Comparison of ENCODE assay signal across 19 mouse cellular contexts in genomic region chr4:99662431-99662830, GRCm38 (mm10). TPM values are rescaled to one million over a fixed set of nuclear protein-coding genes. Genes with fewer than 3 reads are reported as not detected.
DNase-seq lines count a peak whose midpoint lies in the region; ATAC-seq and TF ChIP-seq lines count a peak whose summit lies in the region.
"Had no signal": no experiment of that assay in that cellular context is flagged by ENCODE, and none has a peak within 500 bp of the region (broad histone marks: within the 10 kb centered on the region; RNA-seq: fewer than 3 reads in every experiment).

No protein-coding gene starts in this region.

- intact Hi-C loops in heart, postnatal 25 days (cut with DNase I), result loop anchor here (5.0 kb wide), 1 partner anchor 105 kb away; no protein-coding TSS in a partner anchor

- no peaks in the 10 kb centered on the region for H3K9me3 ChIP-seq in heart, embryonic 10.5 days
- no peaks in the 10 kb centered on the region for H3K9me3 ChIP-seq in limb, embryonic 11.5 days (ENCODE audit: control insufficient read depth, low read length)
- H3K9me3 ChIP-seq in limb, embryonic 10.5 days (replicated peaks), result no peaks in the 10 kb centered on the region
- H3K9me3 ChIP-seq in E14TG2a.4 (ENCODE audit: low read length), result no peaks in the 10 kb centered on the region
- no peaks in the 10 kb centered on the region for H3K9me3 ChIP-seq in ES-E14 (ENCODE audit: control insufficient read depth, insufficient read depth, low read depth, low read length)
- H3K9me3 ChIP-seq: embryonic facial prominence, embryonic 15.5 days; forebrain, embryonic 10.5 days; hindbrain, embryonic 13.5 days had no signal

- peaks cover 82% of the 10 kb centered on the region for H3K27me3 ChIP-seq in heart, embryonic 10.5 days (ENCODE audit: insufficient read depth, poor library complexity, severe bottlenecking)
- peaks cover 55% of the 10 kb centered on the region for H3K27me3 ChIP-seq in limb, embryonic 11.5 days (ENCODE audit: control insufficient read depth, insufficient read depth, low read length)
- H3K27me3 ChIP-seq in limb, embryonic 10.5 days (ENCODE audit: low read depth, poor library complexity, severe bottlenecking), result peaks cover 96% of the 10 kb centered on the region
- H3K27me3 ChIP-seq in E14TG2a.4 (ENCODE audit: insufficient read depth, low read length), result peaks cover 39% of the 10 kb centered on the region

- 0 out of 2 replicates have a peak overlapping the region, but pooled peaks have one; percentile 29 for H3K4me3 ChIP-seq in heart, embryonic 10.5 days
- 0 out of 2 replicates have a peak overlapping the region, but pooled peaks have one; percentile 5 for H3K4me3 ChIP-seq in limb, embryonic 11.5 days (ENCODE audit: low read depth, low read length)
- no peak overlapping the region for H3K4me3 ChIP-seq in limb, embryonic 10.5 days
- peak overlapping the region; percentile 69 for H3K4me3 ChIP-seq in E14TG2a.4 (replicated peaks; ENCODE audit: low read length)
- H3K4me3 ChIP-seq in ES-E14 (ENCODE audit: insufficient read depth in 1 of 2, low read depth in 1 of 2, low read length in 2 of 2, poor library complexity in 1 of 2, severe bottlenecking in 1 of 2), result peak overlapping the region in 1 of 2 experiments; percentile 43; a peak in 1 of 4 replicates
- H3K4me3 ChIP-seq: embryonic facial prominence, embryonic 15.5 days; erythroblast, embryonic 14.5 days; forebrain, embryonic 10.5 days; hindbrain, embryonic 13.5 days had no signal

- DNase-seq in heart, embryonic 10.5 days (ENCODE audit: low spot score), result no peak
- DNase-seq in heart, postnatal 25 days (ENCODE audit: low spot score), result no peak
- DNase-seq in limb, embryonic 11.5 days (ENCODE audit: low spot score), result no peak
- DNase-seq in limb, embryonic 10.5 days (ENCODE audit: low spot score), result no peak
- no peak for DNase-seq in ES-E14 (ENCODE audit: low read depth, low spot score)
- no peak for DNase-seq in spleen, postnatal 36 days (ENCODE audit: low spot score in 2 of 2)
- DNase-seq: adrenal gland, postnatal 10 days; gastrocnemius, postnatal 14 days; kidney, adult 11 months had no signal

- 13% methylated on average over 9 of the region's 9 CpGs for WGBS in heart, embryonic 10.5 days
- WGBS in limb, embryonic 11.5 days, result 10% methylated on average over 9 of the region's 9 CpGs
- 10% methylated on average over 9 of the region's 9 CpGs for WGBS in limb, embryonic 10.5 days

- in situ Hi-C loops in ES-E14 (cut with MboI; ENCODE audit: low sequenced_read_pairs in 2 of 2, unreplicated experiment in 2 of 2), result no loop called here

- no peak overlapping the region for H3K9ac ChIP-seq in limb, embryonic 11.5 days (ENCODE audit: low read length)
- peak overlapping the region; percentile 1 for H3K9ac ChIP-seq in ES-E14 (ENCODE audit: insufficient read depth, low read depth, low read length, poor library complexity, severe bottlenecking)
- H3K9ac ChIP-seq: embryonic facial prominence, embryonic 15.5 days; hindbrain, embryonic 13.5 days had no signal

- H3K36me3 ChIP-seq in heart, embryonic 10.5 days, result no peaks in the 10 kb centered on the region
- no peaks in the 10 kb centered on the region for H3K36me3 ChIP-seq in limb, embryonic 11.5 days (ENCODE audit: control insufficient read depth, insufficient read depth, low read length)
- H3K36me3 ChIP-seq in limb, embryonic 10.5 days, result no peaks in the 10 kb centered on the region
- H3K36me3 ChIP-seq in E14TG2a.4 (ENCODE audit: insufficient read depth, low read length), result no peaks in the 10 kb centered on the region
- H3K36me3 ChIP-seq in ES-E14 (ENCODE audit: control insufficient read depth, insufficient read depth, low read length, poor library complexity, severe bottlenecking), result no peaks in the 10 kb centered on the region; the same call in 1 of the 2 replicates
- H3K36me3 ChIP-seq: embryonic facial prominence, embryonic 15.5 days; forebrain, embryonic 10.5 days; hindbrain, embryonic 13.5 days had no signal

- TF ChIP-seq CTCF in E14TG2a.4 (conservative IDR thresholded peaks at IDR 0.05; ENCODE audit: low read length), result no peak

- H3K27ac ChIP-seq in heart, embryonic 10.5 days, result no peak overlapping the region
- no peak overlapping the region for H3K27ac ChIP-seq in limb, embryonic 11.5 days (replicated peaks; ENCODE audit: low read depth, low read length)
- no peak overlapping the region for H3K27ac ChIP-seq in limb, embryonic 10.5 days
- no peak overlapping the region for H3K27ac ChIP-seq in ES-E14 (ENCODE audit: insufficient read depth, low read depth, low read length, poor library complexity, severe bottlenecking)
- H3K27ac ChIP-seq: embryonic facial prominence, embryonic 15.5 days; forebrain, embryonic 10.5 days; hindbrain, embryonic 13.5 days; hindbrain, postnatal 0 days had no signal

- no peak for ATAC-seq in limb, embryonic 11.5 days (ENCODE audit: insufficient number of reproducible peaks, low FRiP score, low TSS enrichment, low read depth)
- ATAC-seq: hindbrain, postnatal 0 days had no signal

- H3K4me1 ChIP-seq in heart, embryonic 10.5 days, result peaks cover 10% of the 10 kb centered on the region
- no peaks in the 10 kb centered on the region for H3K4me1 ChIP-seq in limb, embryonic 11.5 days (ENCODE audit: control insufficient read depth, insufficient read depth, low read length)
- peaks cover 16% of the 10 kb centered on the region for H3K4me1 ChIP-seq in limb, embryonic 10.5 days
- H3K4me1 ChIP-seq in E14TG2a.4 (replicated peaks; ENCODE audit: low read depth, low read length), result peaks cover 60% of the 10 kb centered on the region
- H3K4me1 ChIP-seq in ES-E14 (ENCODE audit: control insufficient read depth in 2 of 2, insufficient read depth in 2 of 2, low read length in 2 of 2, poor library complexity in 1 of 2), result peaks cover 4 to 8% of the 10 kb centered on the region in 2 experiments; a peak in 3 of 4 replicates

- no peak overlapping the region for H3K4me2 ChIP-seq in limb, embryonic 11.5 days (ENCODE audit: low read depth, severe bottlenecking)
- H3K4me2 ChIP-seq: embryonic facial prominence, embryonic 15.5 days; hindbrain, embryonic 13.5 days had no signal

TF ChIP-seq in ES-E14, 5 proteins besides CTCF, POLR2A, EP300 and RAD21:
- TF ChIP-seq ZC3H11A (IDR thresholded peaks at IDR 0.05; ENCODE audit: borderline replicate concordance, low read depth, low read length) (no peak), CHD2 (IDR thresholded peaks at IDR 0.05; ENCODE audit: low read depth, low read length) (no peak), MAFK (IDR thresholded peaks at IDR 0.05; ENCODE audit: insufficient read depth, low read depth, low read length) (no peak), ZNF384 (IDR thresholded peaks at IDR 0.05; ENCODE audit: low read depth, low read length) (no peak), HCFC1 (IDR thresholded peaks at IDR 0.05; ENCODE audit: borderline replicate concordance, insufficient read depth, low read length) (no peak)

RNA-seq across cellular contexts. Expression of gene Foxd3, which starts 6.3 kb away (rescaled TPM):
- polyA plus RNA-seq in heart, embryonic 10.5 days (2016; fragmentation: Nextera tagmentation; extraction: Ambion mirVana), result 0.18 TPM in 1 of 2 replicates, not detected in the other
- under 1 TPM; 0.60 to 0.98 TPM for total RNA-seq in heart, postnatal 25 days (2021)
- polyA plus RNA-seq in limb, embryonic 11.5 days (2014; fragmentation: Nextera tagmentation; extraction: Ambion mirVana), result 0.21 and 0.44 TPM in 2 replicates
- 0.06 and 0.08 TPM in 2 replicates for polyA plus RNA-seq in limb, embryonic 10.5 days (2016; fragmentation: Nextera tagmentation; extraction: Ambion mirVana)
- 26.1 and 34.7 TPM in 2 replicates for total RNA-seq in ES-E14 (2012; rRNA removed)
- total RNA-seq: common myeloid progenitor, adult 5-6 weeks; MEL had no signal
- polyA plus RNA-seq: erythroblast, embryonic 14.5 days; forebrain, embryonic 14.5 days; heart, embryonic 14.5 days had no signal

RNA-seq across cellular contexts. Expression of gene Alg6, which starts 53.0 kb away (rescaled TPM):
- 13.2 and 16.2 TPM in 2 replicates for polyA plus RNA-seq in heart, embryonic 10.5 days (2016; fragmentation: Nextera tagmentation; extraction: Ambion mirVana)
- 1 to 10 TPM; 6.7 to 6.8 TPM for total RNA-seq in heart, postnatal 25 days (2021)
- polyA plus RNA-seq in limb, embryonic 11.5 days (2014; fragmentation: Nextera tagmentation; extraction: Ambion mirVana), result 21.3 and 21.6 TPM in 2 replicates
- 18.5 and 19.0 TPM in 2 replicates for polyA plus RNA-seq in limb, embryonic 10.5 days (2016; fragmentation: Nextera tagmentation; extraction: Ambion mirVana)
- 31.5 and 45.9 TPM in 2 replicates for total RNA-seq in ES-E14 (2012; rRNA removed)
- polyA plus RNA-seq: erythroblast, embryonic 14.5 days had no signal
